Mouse (Mus musculus): ENCODE data around the gene Dhrs1. TPM values are rescaled to one million over a fixed set of nuclear protein-coding genes. Genes with fewer than 3 reads are reported as not detected.

Gene Dhrs1
- polyA plus RNA-seq, 1 experiment: 322 TPM

DNA sequence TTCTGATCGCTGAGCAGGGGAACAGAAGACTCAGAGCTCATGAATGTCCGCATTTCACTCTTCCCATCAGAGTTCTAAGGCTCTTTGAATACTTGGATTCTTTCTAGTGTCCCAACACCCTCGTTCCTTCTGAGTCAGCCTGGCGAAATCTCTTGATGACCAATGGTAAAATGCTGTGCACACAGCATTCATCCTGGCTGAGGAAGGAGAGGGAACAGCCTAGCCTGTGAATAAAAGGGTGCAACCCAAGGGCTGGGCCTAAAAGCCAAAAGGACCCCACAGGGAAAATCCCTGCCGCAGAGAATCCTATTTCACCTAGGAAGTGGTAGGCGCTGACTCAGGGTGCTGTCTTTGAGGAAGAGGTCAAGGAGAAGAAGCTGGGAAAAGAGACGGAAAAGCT is 15.4 kb downstream of the Dhrs1 start:
- Histone ChIP-seq H3K4me3 (ENCODE audit: control insufficient read depth, low read depth, low read length) (no peak overlapping the region), H3K27me3 (ENCODE audit: control insufficient read depth, insufficient read depth, low read length) (no peaks in the 10 kb centered on the region), H3K4me1 (ENCODE audit: control insufficient read depth, insufficient read depth, low read length) (peaks cover 11% of the 10 kb centered on the region), H3K36me3 (ENCODE audit: control insufficient read depth, insufficient read depth, low read length) (no peaks in the 10 kb centered on the region), H3K27ac (ENCODE audit: control insufficient read depth, insufficient read depth, low read depth, low read length) (no peak overlapping the region)
- TF ChIP-seq CTCF (IDR thresholded peaks at IDR 0.05; ENCODE audit: control insufficient read depth, insufficient read depth, insufficient replicate concordance, low read depth, low read length): no peak
- no peak for TF ChIP-seq POLR2A (IDR thresholded peaks at IDR 0.05; ENCODE audit: control insufficient read depth, low read depth, low read length)

DNA sequence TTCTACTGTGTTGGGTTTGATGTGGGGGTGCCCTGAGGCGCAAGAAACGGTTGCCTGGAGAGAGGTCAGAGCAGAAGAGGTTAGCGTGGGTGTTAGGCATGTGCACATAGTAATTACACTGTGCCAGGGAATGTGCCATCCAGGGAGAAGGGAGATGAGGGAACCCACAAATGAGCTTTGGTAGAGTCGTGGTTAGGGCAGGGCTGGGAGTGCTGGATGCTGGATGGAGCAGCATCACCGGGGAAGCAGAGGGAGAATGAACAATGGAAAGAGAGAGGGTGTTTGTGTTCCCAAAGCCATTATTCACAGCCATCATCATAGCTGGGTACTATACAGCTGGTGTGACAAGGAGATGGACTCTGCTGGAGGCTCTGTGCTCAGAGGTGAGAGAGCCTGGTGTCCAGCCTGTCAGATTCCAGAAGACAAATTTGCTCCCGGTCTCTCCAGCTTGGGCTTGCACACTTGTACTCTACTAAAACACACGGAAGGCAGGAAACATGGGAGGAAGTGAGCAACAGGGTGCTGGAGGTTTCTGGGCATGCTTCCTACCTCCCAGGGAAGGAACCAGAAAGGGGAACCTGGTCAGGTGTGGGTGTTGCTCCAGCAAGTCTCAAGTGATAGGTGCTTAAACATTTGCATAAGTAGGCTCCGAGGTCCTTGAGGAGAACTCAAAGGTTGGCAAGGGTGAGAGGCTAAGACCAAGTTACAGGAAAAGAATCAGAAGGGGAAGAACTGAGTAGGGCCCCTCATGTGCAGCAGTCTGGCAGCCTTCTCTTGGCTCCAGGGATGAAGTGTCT is 17.4 kb downstream of the Dhrs1 start:
- H3K36me3 ChIP-seq (ENCODE audit: control insufficient read depth, insufficient read depth, low read length): no peaks in the 10 kb centered on the region
- H3K27ac ChIP-seq (ENCODE audit: control insufficient read depth, insufficient read depth, low read depth, low read length): no peak overlapping the region
- H3K27me3 ChIP-seq (ENCODE audit: control insufficient read depth, insufficient read depth, low read length): no peaks in the 10 kb centered on the region
- H3K4me1 ChIP-seq (ENCODE audit: control insufficient read depth, insufficient read depth, low read length): peaks cover 2% of the 10 kb centered on the region; the same call in 1 of the 2 replicates
- TF ChIP-seq CTCF (IDR thresholded peaks at IDR 0.05; ENCODE audit: control insufficient read depth, insufficient read depth, insufficient replicate concordance, low read depth, low read length): no peak
- 0 out of 2 replicates have a peak, but pooled peaks have one; percentile 36 for TF ChIP-seq POLR2A (IDR thresholded peaks at IDR 0.05; ENCODE audit: control insufficient read depth, low read depth, low read length)
- H3K4me3 ChIP-seq (ENCODE audit: control insufficient read depth, low read depth, low read length): peak overlapping the region; percentile 68

DNA sequence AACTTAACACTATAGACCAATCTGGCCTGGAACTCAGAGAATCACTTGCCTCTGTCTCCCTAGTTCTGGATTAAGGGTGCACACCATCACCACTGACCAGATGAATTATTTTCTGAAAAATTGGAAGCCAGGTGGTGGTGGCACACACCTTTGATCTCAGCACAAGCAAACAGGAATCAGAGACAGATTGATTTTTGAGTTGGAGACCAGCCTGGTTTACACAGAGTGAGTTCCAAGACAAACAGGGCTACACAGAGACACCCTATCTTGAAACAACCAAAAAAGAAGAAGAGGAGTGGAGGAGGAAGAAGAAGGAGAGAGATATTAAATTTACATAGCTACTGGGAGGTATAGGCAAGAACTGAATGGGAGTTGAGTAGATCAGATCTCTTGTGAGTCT is 19.2 kb downstream of the Dhrs1 start:
- no peaks in the 10 kb centered on the region for H3K27me3 ChIP-seq (ENCODE audit: control insufficient read depth, insufficient read depth, low read length)
- H3K27ac ChIP-seq (ENCODE audit: control insufficient read depth, insufficient read depth, low read depth, low read length): no peak overlapping the region
- H3K4me1 ChIP-seq (ENCODE audit: control insufficient read depth, insufficient read depth, low read length): peaks cover 5% of the 10 kb centered on the region
- TF ChIP-seq POLR2A (IDR thresholded peaks at IDR 0.05; ENCODE audit: control insufficient read depth, low read depth, low read length) (no peak), CTCF (IDR thresholded peaks at IDR 0.05; ENCODE audit: control insufficient read depth, insufficient read depth, insufficient replicate concordance, low read depth, low read length) (no peak)
- H3K4me3 ChIP-seq (ENCODE audit: control insufficient read depth, low read depth, low read length): no peak overlapping the region
- H3K36me3 ChIP-seq (ENCODE audit: control insufficient read depth, insufficient read depth, low read length): no peaks in the 10 kb centered on the region

DNA sequence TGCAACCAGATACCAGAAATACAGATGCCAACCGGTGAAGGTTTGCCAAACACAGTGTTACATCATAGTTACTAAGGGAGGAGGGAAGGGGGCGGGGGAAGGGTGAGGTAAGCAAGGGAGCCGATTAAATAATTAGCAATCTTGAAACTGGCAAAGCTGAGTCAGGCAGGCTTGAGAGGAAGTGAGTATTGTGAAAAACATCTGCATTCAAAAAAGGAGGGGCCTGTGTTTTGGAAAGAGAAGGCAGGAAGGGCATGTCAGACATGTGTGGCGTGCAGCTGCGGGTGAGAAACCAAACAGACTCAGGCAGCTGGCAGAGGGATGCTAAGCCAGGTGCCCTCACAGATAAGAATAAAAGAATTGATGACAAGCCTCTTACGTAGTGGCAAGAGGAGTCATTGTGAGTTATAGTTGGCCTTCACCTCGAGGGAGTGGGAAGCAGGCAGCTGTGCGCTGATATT is 21.0 kb downstream of the Dhrs1 start:
- Histone ChIP-seq H3K27ac (ENCODE audit: control insufficient read depth, insufficient read depth, low read depth, low read length) (no peak overlapping the region), H3K4me3 (ENCODE audit: control insufficient read depth, low read depth, low read length) (no peak overlapping the region), H3K4me1 (ENCODE audit: control insufficient read depth, insufficient read depth, low read length) (peaks cover 4% of the 10 kb centered on the region), H3K27me3 (ENCODE audit: control insufficient read depth, insufficient read depth, low read length) (no peaks in the 10 kb centered on the region), H3K36me3 (ENCODE audit: control insufficient read depth, insufficient read depth, low read length) (no peaks in the 10 kb centered on the region)
- no peak for TF ChIP-seq POLR2A (IDR thresholded peaks at IDR 0.05; ENCODE audit: control insufficient read depth, low read depth, low read length)
- TF ChIP-seq CTCF (IDR thresholded peaks at IDR 0.05; ENCODE audit: control insufficient read depth, insufficient read depth, insufficient replicate concordance, low read depth, low read length): no peak

DNA sequence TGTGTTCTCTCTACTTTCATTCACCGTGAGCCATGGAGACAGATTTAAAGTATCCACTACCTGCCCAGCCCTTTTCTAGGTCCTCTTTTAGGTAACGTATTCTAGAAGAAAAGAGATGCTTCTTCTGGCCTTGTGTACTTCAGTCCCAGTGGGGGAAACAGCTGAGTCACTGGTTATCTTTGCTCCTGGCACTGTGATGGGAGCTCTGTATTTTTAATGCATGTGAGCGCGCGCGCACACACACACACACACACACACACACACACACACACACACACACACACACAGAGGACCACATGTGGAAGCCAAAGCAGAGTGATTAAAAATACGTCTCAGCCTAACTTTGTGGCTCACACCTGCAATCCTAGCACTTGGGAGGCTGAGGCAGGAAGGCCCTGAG is 22.1 kb downstream of the Dhrs1 start:
- H3K4me3 ChIP-seq (ENCODE audit: control insufficient read depth, low read depth, low read length): no peak overlapping the region
- no peak for TF ChIP-seq POLR2A (IDR thresholded peaks at IDR 0.05; ENCODE audit: control insufficient read depth, low read depth, low read length)
- TF ChIP-seq CTCF (IDR thresholded peaks at IDR 0.05; ENCODE audit: control insufficient read depth, insufficient read depth, insufficient replicate concordance, low read depth, low read length): no peak
- H3K4me1 ChIP-seq (ENCODE audit: control insufficient read depth, insufficient read depth, low read length): peaks cover 4% of the 10 kb centered on the region
- H3K27ac ChIP-seq (ENCODE audit: control insufficient read depth, insufficient read depth, low read depth, low read length): no peak overlapping the region
- no peaks in the 10 kb centered on the region for H3K36me3 ChIP-seq (ENCODE audit: control insufficient read depth, insufficient read depth, low read length)
- no peaks in the 10 kb centered on the region for H3K27me3 ChIP-seq (ENCODE audit: control insufficient read depth, insufficient read depth, low read length)

DNA sequence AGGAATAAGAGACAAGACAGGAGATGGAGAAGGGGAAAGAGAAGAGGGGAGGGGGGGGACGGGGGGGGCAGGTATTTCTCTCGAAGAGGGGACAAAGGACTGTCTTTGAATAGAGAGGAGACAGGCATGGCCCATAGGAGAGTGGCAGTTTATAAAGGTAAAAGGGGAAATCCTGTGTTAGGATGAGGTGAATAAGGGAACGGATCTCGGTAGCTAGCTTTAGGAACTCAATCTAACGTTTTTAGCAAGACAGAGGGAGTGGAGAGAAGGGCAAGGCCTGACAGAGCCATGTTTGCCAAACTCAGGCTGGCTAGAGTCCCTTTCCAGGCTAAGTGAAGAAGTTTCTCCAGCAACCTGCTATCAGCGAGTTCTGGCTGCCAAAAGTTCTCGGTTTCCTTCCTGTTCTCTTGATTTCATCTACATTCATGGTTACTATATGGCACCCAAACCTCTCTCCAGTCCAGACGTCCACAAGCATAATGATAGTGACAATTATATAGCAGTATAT is 23.0 kb downstream of the Dhrs1 start:
- H3K27me3 ChIP-seq (ENCODE audit: control insufficient read depth, insufficient read depth, low read length): no peaks in the 10 kb centered on the region
- 0 out of 2 replicates have a peak overlapping the region, but pooled peaks have one; percentile 16 for H3K27ac ChIP-seq (ENCODE audit: control insufficient read depth, insufficient read depth, low read depth, low read length)
- TF ChIP-seq POLR2A (IDR thresholded peaks at IDR 0.05; ENCODE audit: control insufficient read depth, low read depth, low read length) (no peak), CTCF (IDR thresholded peaks at IDR 0.05; ENCODE audit: control insufficient read depth, insufficient read depth, insufficient replicate concordance, low read depth, low read length) (no peak)
- H3K4me1 ChIP-seq (ENCODE audit: control insufficient read depth, insufficient read depth, low read length): peaks cover 4% of the 10 kb centered on the region
- H3K36me3 ChIP-seq (ENCODE audit: control insufficient read depth, insufficient read depth, low read length): no peaks in the 10 kb centered on the region
- H3K4me3 ChIP-seq (ENCODE audit: control insufficient read depth, low read depth, low read length): no peak overlapping the region

DNA sequence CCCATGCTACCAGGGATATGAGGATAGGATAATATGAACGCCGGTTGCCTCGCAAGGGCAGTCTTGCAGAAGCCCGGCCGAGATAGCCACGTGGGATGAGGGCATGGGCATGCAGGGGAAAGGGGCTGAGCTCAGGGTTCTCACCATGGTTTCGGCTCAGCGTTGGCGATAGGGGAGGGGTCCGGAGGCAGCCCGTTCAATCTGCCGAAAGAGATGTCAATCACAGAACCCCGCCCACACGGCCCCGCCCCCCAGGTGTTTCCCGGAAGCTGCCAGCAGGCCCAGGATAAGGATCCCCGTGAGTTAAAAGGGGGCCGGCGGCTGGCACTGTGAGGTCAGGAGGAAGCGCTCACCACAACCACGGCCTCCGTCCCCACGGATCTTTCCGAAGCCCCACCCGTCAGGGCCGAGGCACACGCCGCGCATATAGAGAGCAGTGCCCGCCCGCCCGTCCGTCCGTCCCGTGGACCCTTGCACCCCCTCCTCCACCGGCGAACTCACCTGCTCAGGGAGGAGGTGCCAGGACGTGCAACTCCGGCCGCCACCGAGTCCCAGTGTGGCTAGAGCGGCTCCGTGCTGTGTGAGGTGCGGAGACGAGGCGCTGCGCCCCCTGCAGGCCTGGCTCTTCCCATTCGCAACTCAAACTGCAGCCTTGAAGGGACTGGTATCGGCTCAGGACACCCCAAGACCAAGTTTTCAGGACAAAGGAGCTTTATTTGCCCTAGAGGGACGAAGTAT is 23.6 kb downstream of the Dhrs1 start, which contains the start of gene Rabggta:
Gene Rabggta, minus strand, starts transcription at position 564 of the 738 bp plus-strand sequence.
- peaks cover 4% of the 10 kb centered on the region for H3K4me1 ChIP-seq (ENCODE audit: control insufficient read depth, insufficient read depth, low read length)
- no peaks in the 10 kb centered on the region for H3K36me3 ChIP-seq (ENCODE audit: control insufficient read depth, insufficient read depth, low read length)
- H3K27ac ChIP-seq (ENCODE audit: control insufficient read depth, insufficient read depth, low read depth, low read length): peak within 1 kb of the TSS; percentile 32; the same call in 1 of the 2 replicates
- peak within 1 kb of the TSS; percentile 92 for H3K4me3 ChIP-seq (ENCODE audit: control insufficient read depth, low read depth, low read length)
- TF ChIP-seq CTCF (IDR thresholded peaks at IDR 0.05; ENCODE audit: control insufficient read depth, insufficient read depth, insufficient replicate concordance, low read depth, low read length) (peak; percentile 97), POLR2A (IDR thresholded peaks at IDR 0.05; ENCODE audit: control insufficient read depth, low read depth, low read length) (peak; percentile 39)
- H3K27me3 ChIP-seq (ENCODE audit: control insufficient read depth, insufficient read depth, low read length): no peaks in the 10 kb centered on the region
